Mouse (Mus musculus): ENCODE measurements around the gene Zmiz2.

DNA sequence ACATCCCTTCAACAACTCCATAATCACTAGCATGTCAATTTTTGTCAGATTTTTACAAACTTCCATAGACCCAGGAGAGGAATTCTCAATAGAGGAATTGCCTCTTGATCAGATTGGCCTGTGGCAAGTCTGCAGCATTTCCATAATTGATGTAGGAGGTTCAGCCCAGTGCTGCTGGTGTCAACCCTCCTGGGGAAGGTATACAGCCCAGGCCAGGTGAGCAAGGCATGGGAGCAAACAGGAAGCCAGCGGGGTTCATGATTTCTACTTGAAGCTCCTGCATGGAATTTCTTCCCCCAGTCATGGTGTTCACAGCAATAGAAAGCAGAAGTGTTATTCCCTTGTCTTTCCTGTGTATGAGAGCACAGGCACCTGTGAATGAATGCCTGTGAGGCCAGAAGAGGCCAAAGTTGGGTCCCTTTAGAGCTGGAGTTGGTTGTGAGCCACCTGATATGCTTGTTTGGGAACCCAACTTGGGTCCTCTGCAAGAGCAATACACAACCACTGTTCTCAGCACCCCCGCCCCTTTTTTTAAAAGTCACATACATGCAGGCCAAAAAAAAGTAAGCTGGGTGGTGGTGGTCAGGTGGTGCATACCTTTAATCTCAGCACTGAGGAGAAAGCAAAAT is 32.0 kb downstream of the Zmiz2 start:
- no peak for TF ChIP-seq POLR2A (IDR thresholded peaks at IDR 0.05; ENCODE audit: low read depth, low read length)
- TF ChIP-seq CTCF (conservative IDR thresholded peaks at IDR 0.05; ENCODE audit: insufficient read depth, insufficient read length, low read depth, low read length) = no peak
